10 mouse cellular contexts compared by ENCODE assay signal in the genomic region with DNA sequence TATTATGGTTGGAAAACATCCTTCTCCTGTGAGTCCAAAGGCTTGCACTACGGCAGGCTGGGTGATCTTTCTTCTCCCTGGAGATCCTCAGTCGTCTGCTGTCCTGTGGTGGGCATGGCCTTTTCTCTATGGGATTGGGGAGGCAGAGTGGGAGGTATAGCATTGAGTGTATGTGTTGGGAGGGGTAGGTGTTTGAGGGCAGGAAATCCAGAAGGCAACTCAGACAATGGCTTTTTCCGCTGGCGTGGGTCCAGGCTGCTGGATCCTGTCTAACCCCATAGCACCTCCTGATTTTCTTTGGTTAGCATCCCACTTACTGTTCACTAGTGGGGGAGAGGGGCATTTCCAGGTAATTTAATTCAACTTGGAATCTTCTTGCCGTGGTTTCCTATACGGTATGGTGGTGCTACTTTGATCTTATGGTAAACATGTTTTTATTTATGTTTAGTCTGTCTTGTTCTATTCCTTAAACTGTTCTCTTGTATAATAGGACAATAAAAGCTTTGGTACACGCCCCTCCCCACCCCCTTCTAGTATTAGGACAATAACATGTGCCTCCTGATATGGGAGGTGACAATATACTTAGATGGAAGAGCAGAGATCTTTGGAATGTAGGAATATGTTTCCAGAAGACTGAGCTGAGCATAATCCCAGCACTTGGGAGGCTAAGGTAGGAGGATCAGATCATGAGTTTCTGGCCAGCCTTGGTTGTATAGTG. TPM values are rescaled to one million over a fixed set of nuclear protein-coding genes. Genes with fewer than 3 reads are reported as not detected.
DNase-seq lines count a peak whose midpoint lies in the region; ATAC-seq lines count a peak whose summit lies in the region.
"Had no signal": no experiment of that assay in that cellular context is flagged by ENCODE, and none has a peak within 500 bp of the region (broad histone marks: within the 10 kb centered on the region; RNA-seq: fewer than 3 reads in every experiment).

No protein-coding gene starts in this region.

- H3K9me3 ChIP-seq in heart, embryonic 16.5 days (replicated peaks; ENCODE audit: control insufficient read depth, low read length), result no peaks in the 10 kb centered on the region
- H3K9me3 ChIP-seq: forebrain, embryonic 10.5 days had no signal

- no peaks in the 10 kb centered on the region for H3K36me3 ChIP-seq in heart, embryonic 16.5 days (ENCODE audit: control insufficient read depth, insufficient read depth)
- H3K36me3 ChIP-seq: forebrain, embryonic 10.5 days had no signal

- peak overlapping the region; percentile 81 for H3K27ac ChIP-seq in heart, embryonic 16.5 days (ENCODE audit: low read length)
- H3K27ac ChIP-seq: forebrain, embryonic 10.5 days had no signal

- peak overlapping the region; percentile 43 for H3K4me2 ChIP-seq in heart, embryonic 16.5 days (ENCODE audit: low read depth, low read length)

- 51% methylated on average over 7 of the region's 7 CpGs for whole genome bisulfite sequencing in heart, embryonic 16.5 days

- DNase-seq in right cerebral cortex, postnatal 14 days, result peak; percentile 27
- no peak for DNase-seq in right cerebral cortex, postnatal 4 days
- DNase-seq in kidney, postnatal 36 days, result peak; percentile 74 to 89
- no peak for DNase-seq in retina, postnatal 1 day
- no peak for DNase-seq in thymus, postnatal 0 days (ENCODE audit: low spot score)
- DNase-seq in thymus, postnatal 10 days (ENCODE audit: low spot score in 2 of 2), result no peak

- 0 out of 2 replicates have a peak overlapping the region, but pooled peaks have one; percentile 14 for H3K9ac ChIP-seq in heart, embryonic 16.5 days (ENCODE audit: low read length)

- ATAC-seq in heart, embryonic 16.5 days (replicated peaks; ENCODE audit: extremely low read depth, insufficient read depth, low FRiP score), result peak; percentile 63
- no peak for ATAC-seq in activated CD4-positive, CD25-positive, alpha-beta regulatory T cell, adult 4 months

- H3K4me3 ChIP-seq in heart, embryonic 16.5 days (ENCODE audit: low read length), result peak overlapping the region; percentile 14
- H3K4me3 ChIP-seq: forebrain, embryonic 10.5 days had no signal

- peaks cover 31% of the 10 kb centered on the region for H3K4me1 ChIP-seq in heart, embryonic 16.5 days (ENCODE audit: control insufficient read depth, insufficient read depth, low read length)

- no peaks in the 10 kb centered on the region for H3K27me3 ChIP-seq in heart, embryonic 16.5 days (ENCODE audit: control insufficient read depth, insufficient read depth, low read length)

RNA-seq across cellular contexts. Expression of a gene that starts 17.4 kb away (rescaled TPM):
- 64.0 and 72.7 TPM in 2 replicates for polyA plus RNA-seq in heart, embryonic 16.5 days (2015; fragmentation: Nextera tagmentation; extraction: Ambion mirVana)
- 9.6 and 10.5 TPM in 2 replicates for polyA plus RNA-seq in thymus, postnatal 0 days (2015; fragmentation: Nextera tagmentation; extraction: Ambion mirVana)
- polyA plus RNA-seq in activated CD4-positive, CD25-positive, alpha-beta regulatory T cell, adult 4 months (2017; shearing (Covaris generic)), result 1 to 10 TPM; 1.3 to 2.2 TPM

RNA-seq across cellular contexts. Expression of a gene that starts 44.0 kb away (rescaled TPM):
- 6.5 and 7.5 TPM in 2 replicates for polyA plus RNA-seq in heart, embryonic 16.5 days (2015; fragmentation: Nextera tagmentation; extraction: Ambion mirVana)
- polyA plus RNA-seq in thymus, postnatal 0 days (2015; fragmentation: Nextera tagmentation; extraction: Ambion mirVana), result 5.0 and 6.0 TPM in 2 replicates
- polyA plus RNA-seq in activated CD4-positive, CD25-positive, alpha-beta regulatory T cell, adult 4 months (2017; shearing (Covaris generic)), result not detected

RNA-seq across cellular contexts. Expression of a gene that starts 46.3 kb away (rescaled TPM):
- 15.3 and 18.5 TPM in 2 replicates for polyA plus RNA-seq in heart, embryonic 16.5 days (2015; fragmentation: Nextera tagmentation; extraction: Ambion mirVana)
- 0.19 TPM in 1 of 2 replicates, not detected in the other for polyA plus RNA-seq in thymus, postnatal 0 days (2015; fragmentation: Nextera tagmentation; extraction: Ambion mirVana)
- not detected for polyA plus RNA-seq in activated CD4-positive, CD25-positive, alpha-beta regulatory T cell, adult 4 months (2017; shearing (Covaris generic))
- polyA plus RNA-seq: forebrain, embryonic 10.5 days; neural tube, embryonic 11.5 days had no signal

Comparison
In these comparisons a context has a peak if more than half of its experiments do, and no peak if none do; other contexts are left out.
1. DNase-seq: peak in right cerebral cortex, postnatal 14 days (single experiment) and kidney, postnatal 36 days (2 of 2); none in right cerebral cortex, postnatal 4 days (single experiment), retina, postnatal 1 day (single experiment), thymus, postnatal 0 days (single experiment) and thymus, postnatal 10 days (0 of 2).
2. RNA of a gene that starts 46.3 kb away (polyA plus RNA-seq): 15.3 to 18.5 TPM in heart, embryonic 16.5 days; not detected in activated CD4-positive, CD25-positive, alpha-beta regulatory T cell, adult 4 months and 0.19 TPM in thymus, postnatal 0 days; every median in the first group is over 10 times any median in the second.